Mouse (Mus musculus) spleen, adult 2 months (tissue): ENCODE measurements around the gene Hoxa2.

Experiments
- CTCF ChIP-seq: fragments of 200-500 bp; IDR thresholded peaks from 2 replicates; pipeline ENCODE4 v1.5.1; 2011; ENCODE audit warnings: mild to moderate bottlenecking, inconsistent platforms; ENCODE audit not compliant: insufficient read depth, insufficient read length, insufficient replicate concordance; ENCODE audit errors: extremely low read depth
- POLR2A ChIP-seq: fragments of 200-500 bp; IDR thresholded peaks from 2 replicates; pipeline ENCODE4 v1.6.1; 2011; ENCODE audit warnings: low read depth, low read length, inconsistent platforms

DNA sequence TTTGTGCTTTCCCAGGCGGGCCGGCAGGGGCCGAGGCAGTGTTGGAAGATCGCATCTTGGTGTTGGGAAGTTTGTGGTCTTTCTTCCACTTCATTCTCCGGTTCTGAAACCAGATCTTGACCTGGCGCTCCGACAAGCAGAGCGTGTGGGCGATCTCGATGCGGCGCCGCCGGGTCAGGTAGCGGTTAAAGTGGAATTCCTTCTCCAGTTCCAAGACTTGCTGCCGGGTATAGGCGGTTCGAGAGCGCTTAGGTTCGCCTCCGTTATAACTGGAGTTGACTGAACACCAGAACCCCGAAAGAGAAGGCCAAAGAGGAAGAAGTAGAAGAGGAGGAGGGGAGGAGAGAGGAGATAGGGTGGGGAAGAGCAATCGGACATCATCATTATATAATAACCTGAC lies 25.8 kb upstream of the Hoxa2 start:
- no peak for TF ChIP-seq POLR2A
- TF ChIP-seq CTCF: no peak
